Mouse (Mus musculus) kidney, adult 18-20 months (tissue): Measurements from ENCODE around the gene Tmem116.
"Not testable (repeated sequence)": the region's sequence is repeated elsewhere in the genome, so short reads cannot be mapped to it uniquely, and the experiment has no call there.

ENCODE experiments used
- DNase-seq: peaks from one replicate; pipeline ENCODE4 v3.0.0; 2021

Tmem116 gene

GRCm38 (mm10) chr5:121463601-121464250, 12.0 kb downstream of the Tmem116 start:
- DNase-seq: peak; percentile 56

GRCm38 (mm10) chr5:121469566-121469965, 17.9 kb downstream of the Tmem116 start:
- no peak for DNase-seq

- no peak for DNase-seq
These were observed 20.7 kb downstream of the Tmem116 start for GRCm38 (mm10) chr5:121472411-121472810.

GRCm38 (mm10) chr5:121474610-121475009, 22.9 kb downstream of the Tmem116 start:
- DNase-seq: peak; percentile 27

- DNase-seq: no peak
These were observed 24.3 kb downstream of the Tmem116 start for GRCm38 (mm10) chr5:121476040-121476439.

GRCm38 (mm10) chr5:121477680-121478079, 26.0 kb downstream of the Tmem116 start:
- DNase-seq: no peak

- DNase-seq: no peak
These were observed 33.1 kb downstream of the Tmem116 start for GRCm38 (mm10) chr5:121484801-121485200.

GRCm38 (mm10) chr5:121493305-121493704, 41.6 kb downstream of the Tmem116 start:
- DNase-seq: no peak

GRCm38 (mm10) chr5:121500719-121501118, 49.0 kb downstream of the Tmem116 start:
- DNase-seq: no peak

GRCm38 (mm10) chr5:121501424-121501996, 49.8 kb downstream of the Tmem116 start:
- not testable (repeated sequence) for DNase-seq

- no peak for DNase-seq
These were observed 51.5 kb downstream of the Tmem116 start, which contains the start of gene Adam1b for GRCm38 (mm10) chr5:121503231-121503630. Gene Adam1b, minus strand, starts transcription at chr5:121503435.

- no peak for DNase-seq
These were observed 55.2 kb downstream of the Tmem116 start for GRCm38 (mm10) chr5:121506846-121507245.

GRCm38 (mm10) chr5:121510009-121510408, 58.3 kb downstream of the Tmem116 start:
- DNase-seq: no peak

GRCm38 (mm10) chr5:121518983-121519382, 67.3 kb downstream of the Tmem116 start:
- no peak for DNase-seq

GRCm38 (mm10) chr5:121519758-121520157, 68.1 kb downstream of the Tmem116 start:
- not testable (repeated sequence) for DNase-seq

GRCm38 (mm10) chr5:121525774-121526450, 74.2 kb downstream of the Tmem116 start:
- DNase-seq: no peak

GRCm38 (mm10) chr5:121526526-121526925, 74.8 kb downstream of the Tmem116 start:
- DNase-seq: no peak

- DNase-seq: no peak
These were observed 75.3 kb downstream of the Tmem116 start for GRCm38 (mm10) chr5:121526961-121527360.

- no peak for DNase-seq
These were observed 82.8 kb downstream of the Tmem116 start for GRCm38 (mm10) chr5:121534521-121534920.

- DNase-seq: no peak
These were observed 83.4 kb downstream of the Tmem116 start for GRCm38 (mm10) chr5:121535116-121535515.

GRCm38 (mm10) chr5:121536921-121537555, 85.3 kb downstream of the Tmem116 start:
- DNase-seq: no peak

GRCm38 (mm10) chr5:121537588-121537987, 85.9 kb downstream of the Tmem116 start:
- DNase-seq: no peak

- DNase-seq: no peak
These were observed 88.4 kb downstream of the Tmem116 start for GRCm38 (mm10) chr5:121540066-121540465.

- no peak for DNase-seq
These were observed 89.5 kb downstream of the Tmem116 start for GRCm38 (mm10) chr5:121541235-121541634.
